Mouse (Mus musculus) E14TG2a.4 (cell line): ENCODE results near the gene Magi2.

Source experiments
- CTCF ChIP-seq: conservative IDR thresholded peaks from 2 replicates; pipeline ENCODE4 v1.5.1; 2014; ENCODE audit warnings: low read length
- POU5F1 ChIP-seq: IDR thresholded peaks from 2 replicates; pipeline ENCODE4 v1.6.1; 2014; ENCODE audit warnings: low read length, borderline replicate concordance

DNA sequence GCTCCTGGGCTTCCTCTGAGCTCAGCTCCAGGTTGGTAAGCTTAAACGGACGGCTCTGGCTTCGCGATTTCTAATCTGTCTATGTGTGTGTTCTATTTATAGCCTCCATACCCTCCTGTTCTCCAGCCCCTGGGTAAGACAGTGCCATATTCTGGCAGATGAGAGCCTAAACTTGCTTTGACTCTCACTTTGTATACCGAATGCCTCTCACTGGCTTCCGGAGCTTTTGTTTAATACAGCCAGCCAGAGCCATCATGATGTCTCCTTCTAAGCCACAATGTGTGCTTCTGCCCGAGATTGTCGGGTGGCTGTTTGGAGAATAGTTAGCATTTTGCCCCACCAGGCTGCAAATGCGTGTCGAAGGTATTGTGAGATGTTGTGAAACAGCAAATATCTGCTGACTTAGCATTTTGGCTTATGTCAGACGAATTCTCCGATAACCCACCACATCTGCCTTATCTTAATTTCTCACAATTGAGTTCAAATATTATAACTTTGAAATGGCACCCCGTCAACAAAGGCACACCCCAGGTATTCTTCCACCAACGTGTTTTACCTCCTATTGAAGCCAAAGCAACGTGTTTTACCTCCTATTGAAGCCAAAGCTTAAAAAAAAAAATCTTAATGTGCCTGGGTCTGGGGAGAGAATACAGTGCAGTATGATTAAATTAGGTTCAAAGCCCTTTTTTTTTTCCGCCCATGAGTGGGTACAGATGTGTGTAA lies 681.3 kb downstream of the Magi2 start:
- TF ChIP-seq CTCF (no peak), POU5F1 (no peak)
